Mouse (Mus musculus) lung, postnatal 14 days (tissue): ENCODE results near the gene Ikzf3.

Source experiments
- DNase-seq: peaks from one replicate; pipeline ENCODE4 v3.0.0; 2021

Ikzf3 gene

GRCm38 (mm10) chr11:98545711-98546231 lies at the start of gene Ikzf3:
Ikzf3 (minus strand) TSS chr11:98546031.
- peak; percentile 33 for DNase-seq

- no peak for DNase-seq
Measured at GRCm38 (mm10) chr11:98595473-98595872, 49.6 kb upstream of the Ikzf3 start.

- DNase-seq = no peak
Measured at GRCm38 (mm10) chr11:98595021-98595420, 49.2 kb upstream of the Ikzf3 start.

- no peak for DNase-seq
Measured at GRCm38 (mm10) chr11:98590548-98591445, 45.0 kb upstream of the Ikzf3 start.

- no peak for DNase-seq
Measured at GRCm38 (mm10) chr11:98589306-98589705, 43.5 kb upstream of the Ikzf3 start.

GRCm38 (mm10) chr11:98588833-98589281 lies 43.0 kb upstream of the Ikzf3 start:
- DNase-seq = no peak

- peak; percentile 79 for DNase-seq
Measured at GRCm38 (mm10) chr11:98587684-98588546, 42.1 kb upstream of the Ikzf3 start.

GRCm38 (mm10) chr11:98586892-98587563 lies 41.2 kb upstream of the Ikzf3 start, which contains the start of gene Ormdl3:
Ormdl3 (minus strand) TSS chr11:98587368.
- peak; percentile 99 for DNase-seq

- DNase-seq = no peak
Measured at GRCm38 (mm10) chr11:98586087-98586891, 40.5 kb upstream of the Ikzf3 start.

GRCm38 (mm10) chr11:98584629-98585177 lies 38.9 kb upstream of the Ikzf3 start:
- DNase-seq = no peak

GRCm38 (mm10) chr11:98584146-98584545 lies 38.3 kb upstream of the Ikzf3 start:
- no peak for DNase-seq

- no peak for DNase-seq
Measured at GRCm38 (mm10) chr11:98583571-98583970, 37.7 kb upstream of the Ikzf3 start.

- DNase-seq = no peak
Measured at GRCm38 (mm10) chr11:98583265-98583552, 37.4 kb upstream of the Ikzf3 start.

GRCm38 (mm10) chr11:98582551-98583264 lies 36.9 kb upstream of the Ikzf3 start:
- no peak for DNase-seq

- no peak for DNase-seq
Measured at GRCm38 (mm10) chr11:98582030-98582388, 36.2 kb upstream of the Ikzf3 start.

GRCm38 (mm10) chr11:98581286-98582029 lies 35.6 kb upstream of the Ikzf3 start:
- no peak for DNase-seq

- no peak for DNase-seq
Measured at GRCm38 (mm10) chr11:98580301-98581121, 34.7 kb upstream of the Ikzf3 start.

- no peak for DNase-seq
Measured at GRCm38 (mm10) chr11:98577776-98578175, 31.9 kb upstream of the Ikzf3 start.

GRCm38 (mm10) chr11:98569461-98569860 lies 23.6 kb upstream of the Ikzf3 start:
- no peak for DNase-seq
